Mouse (Mus musculus) activated CD4-positive, CD25-positive, alpha-beta regulatory T cell, adult 9 weeks (primary cell): ENCODE measurements around the gene Irgm1. TPM values are rescaled to one million over a fixed set of nuclear protein-coding genes. Genes with fewer than 3 reads are reported as not detected.

ENCODE experiments used
- polyA plus RNA-seq: library from polyadenylated mRNA; unstranded; fragments of 100-300 nt; shearing (Covaris generic); gene quantifications from one replicate; pipeline ENCODE4 v1.2.1, GENCODE M21; 2017

The Irgm1 gene
- polyA plus RNA-seq = 206 TPM

DNA sequence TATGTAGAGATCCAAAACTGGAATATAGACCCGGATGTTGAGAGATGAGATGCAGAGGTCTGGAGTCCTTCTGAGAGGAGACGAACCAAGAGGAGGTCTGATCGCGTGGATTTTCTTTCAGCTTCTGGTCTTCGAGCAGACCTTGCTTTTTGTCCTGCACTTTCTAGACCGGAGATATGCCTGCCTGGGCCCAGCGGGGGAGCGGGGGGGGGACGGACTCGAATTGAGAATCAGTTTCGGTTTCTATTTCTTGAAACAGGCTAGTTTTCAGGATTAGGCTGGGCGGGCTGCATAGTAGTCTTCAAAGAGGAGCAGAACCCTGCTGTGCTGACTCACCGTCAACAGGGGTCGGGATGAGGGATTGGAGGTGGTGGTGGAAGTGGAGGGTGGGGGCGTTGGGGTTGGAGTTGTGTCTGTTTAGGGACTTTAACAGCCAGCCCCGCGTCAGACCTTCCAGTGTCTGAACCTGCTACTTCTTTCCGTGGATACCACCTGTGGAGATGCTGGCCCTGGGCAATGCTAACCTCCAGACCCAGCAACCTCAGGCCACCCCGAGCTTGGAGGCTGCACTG, at the start of gene Irgm1:
Irgm1 (minus strand) TSS at position 483 of the 572 bp plus-strand sequence.

GRCm38 (mm10) chr11:48902021-48902420, 30.5 kb upstream of the Irgm1 start, which contains the start of gene Gm5431:
TSS of gene Gm5431 (minus strand) at chr11:48902214.

GRCm38 (mm10) chr11:48825979-48826751, 45.3 kb downstream of the Irgm1 start, which contains the start of the genes Trim7 and Gm12184:
TSS of gene Trim7 (plus strand) at chr11:48826140.
TSS of gene Gm12184 (minus strand) at chr11:48826655.

DNA sequence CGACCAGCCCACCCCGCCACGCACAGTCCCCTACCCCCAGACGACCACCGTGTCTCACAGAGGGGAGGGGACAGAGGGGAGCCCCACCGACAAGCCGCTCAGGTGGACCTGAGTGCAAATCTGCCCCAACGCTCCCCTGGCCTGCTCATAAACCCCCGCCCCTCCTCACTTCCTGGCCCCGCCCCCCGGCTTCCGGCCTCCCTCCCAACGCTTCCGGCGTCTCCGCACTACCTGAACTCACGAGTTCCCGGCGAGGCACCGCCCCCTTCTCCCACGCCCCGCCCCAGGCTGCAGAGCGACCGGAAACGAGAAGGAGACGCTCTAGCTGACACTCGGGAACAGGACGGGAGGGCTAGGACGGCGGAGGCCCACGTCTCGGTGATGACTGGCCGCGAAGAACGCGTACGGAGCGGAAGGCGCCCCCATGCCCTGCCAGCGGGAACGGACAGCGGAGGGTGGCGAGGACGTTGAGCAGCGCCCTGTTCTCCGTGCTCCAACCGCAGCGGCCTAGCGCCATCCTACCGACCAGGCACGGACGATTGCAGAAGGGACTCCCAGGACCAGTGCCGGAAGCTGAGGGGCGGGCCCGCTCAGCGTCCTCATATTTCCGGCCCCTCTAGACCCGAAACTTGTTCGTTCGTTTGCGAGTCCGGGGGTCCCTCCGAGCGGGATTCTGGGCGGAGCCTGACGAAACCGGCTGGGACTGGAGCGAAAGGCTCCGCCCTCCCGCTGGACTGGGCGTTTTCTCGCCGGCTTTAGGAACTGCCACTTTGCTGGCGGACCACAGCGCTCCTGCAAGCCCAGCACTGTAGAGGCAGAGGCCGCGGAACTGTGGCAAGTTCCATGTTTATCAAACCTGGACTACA, 54.5 kb downstream of the Irgm1 start, which contains the start of gene Trim41:
Trim41 (minus strand) TSS at position 554 of the 866 bp plus-strand sequence.

Other genes with a start within 250 kb of the Irgm1 start
- 848 TPM for gene Rack1, start 71.4 kb downstream of the Irgm1 start, polyA plus RNA-seq
- gene Trim41, start 54.3 kb downstream of the Irgm1 start, polyA plus RNA-seq = 2.4 TPM
- 0.20 TPM for gene Trim7, start 45.5 kb downstream of the Irgm1 start, polyA plus RNA-seq
- 0.46 TPM for gene Gm12184, start 45.0 kb downstream of the Irgm1 start, polyA plus RNA-seq
- 1.7 TPM for gene Gm5431, start 30.5 kb upstream of the Irgm1 start, polyA plus RNA-seq
- 280 TPM for gene Psme2b, start 74.5 kb upstream of the Irgm1 start, polyA plus RNA-seq
- gene Olfr56, start 107.2 kb upstream of the Irgm1 start, polyA plus RNA-seq = 0.68 TPM
- gene 9930111J21Rik1, start 107.7 kb upstream of the Irgm1 start, polyA plus RNA-seq = 291 TPM
- 10.5 TPM for gene Gm12185, start 120.5 kb upstream of the Irgm1 start, polyA plus RNA-seq
- gene Tgtp1, start 122.5 kb upstream of the Irgm1 start, polyA plus RNA-seq = 270 TPM
- 168 TPM for gene 9930111J21Rik2, start 179.6 kb upstream of the Irgm1 start, polyA plus RNA-seq
- 375 TPM for gene Tgtp2, start 192.5 kb upstream of the Irgm1 start, polyA plus RNA-seq
- gene Ifi47, start 204.9 kb upstream of the Irgm1 start, polyA plus RNA-seq = 613 TPM
- not detected for gene Olfr1396, start 243.2 kb upstream of the Irgm1 start, polyA plus RNA-seq